ENCODE assay signal across 8 mouse cellular contexts in the genomic region with DNA sequence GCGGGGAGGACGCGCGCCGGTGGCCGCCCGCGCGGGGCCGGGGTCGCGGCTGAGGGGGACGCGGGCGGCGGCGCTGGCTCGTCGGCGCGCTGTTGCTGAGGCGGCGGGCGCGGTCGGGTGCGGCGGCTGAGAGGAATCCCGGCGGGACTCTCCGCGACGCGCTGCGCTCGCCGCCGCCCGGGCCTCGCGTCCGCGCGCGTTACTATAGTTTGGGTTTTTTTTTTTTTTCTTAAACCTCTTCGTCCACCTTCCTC. TPM values are rescaled to one million over a fixed set of nuclear protein-coding genes. Genes with fewer than 3 reads are reported as not detected.
DNase-seq lines count a peak whose midpoint lies in the region; ATAC-seq and TF ChIP-seq lines count a peak whose summit lies in the region.

No protein-coding gene starts in this region.

- H3K4me2 ChIP-seq in embryonic facial prominence, embryonic 11.5 days (ENCODE audit: low read depth, low read length): peak overlapping the region; percentile 30
- H3K4me2 ChIP-seq in hindbrain, embryonic 14.5 days (replicated peaks): no peak overlapping the region; the same call in 1 of the 2 replicates
- H3K4me2 ChIP-seq in midbrain, embryonic 16.5 days (ENCODE audit: low read length): peak overlapping the region; percentile 21; the same call in 1 of the 2 replicates

- peak overlapping the region; percentile 73 for H3K4me3 ChIP-seq in layer of hippocampus, adult 2 months
- peak overlapping the region; percentile 93 for H3K4me3 ChIP-seq in embryonic facial prominence, embryonic 11.5 days (ENCODE audit: low read depth, low read length)
- H3K4me3 ChIP-seq in hindbrain, embryonic 14.5 days (replicated peaks; ENCODE audit: low read length): peak overlapping the region; percentile 74
- peak overlapping the region; percentile 95 for H3K4me3 ChIP-seq in midbrain, embryonic 16.5 days (ENCODE audit: low read depth, low read length)

- WGBS in embryonic facial prominence, embryonic 11.5 days: 0% methylated on average over 14 of the region's 46 CpGs
- under 1% methylated on average over 40 of the region's 46 CpGs for WGBS in hindbrain, embryonic 14.5 days
- under 1% methylated on average over 20 of the region's 46 CpGs for WGBS in midbrain, embryonic 16.5 days

- no peak for TF ChIP-seq CTCF in layer of hippocampus, adult 2 months (conservative IDR thresholded peaks at IDR 0.05)

- no peak for ATAC-seq in embryonic facial prominence, embryonic 11.5 days (replicated peaks; ENCODE audit: insufficient number of reproducible peaks, low FRiP score, low TSS enrichment, low read depth)
- no peak for ATAC-seq in hindbrain, embryonic 14.5 days (ENCODE audit: low FRiP score)
- ATAC-seq in midbrain, embryonic 16.5 days: no peak; the same call in 1 of the 2 replicates

- DNase-seq in layer of hippocampus, adult 2 months (ENCODE audit: low spot score in 2 of 2): no peak
- DNase-seq in layer of hippocampus, postnatal 36 days: no peak
- no peak for DNase-seq in embryonic facial prominence, embryonic 11.5 days (ENCODE audit: low spot score)
- DNase-seq in hindbrain, embryonic 14.5 days (ENCODE audit: low spot score): no peak
- no peak for DNase-seq in adrenal gland, postnatal 25 days
- no peak for DNase-seq in adipocyte (ENCODE audit: low spot score)
- no peak for DNase-seq in urinary bladder, postnatal 10 days (ENCODE audit: low spot score)

- H3K27ac ChIP-seq in layer of hippocampus, adult 2 months: peak overlapping the region; percentile 100
- H3K27ac ChIP-seq in embryonic facial prominence, embryonic 11.5 days (replicated peaks; ENCODE audit: low read depth, low read length): peak overlapping the region; percentile 98
- H3K27ac ChIP-seq in hindbrain, embryonic 14.5 days: peak overlapping the region; percentile 99
- peak overlapping the region; percentile 99 for H3K27ac ChIP-seq in midbrain, embryonic 16.5 days (ENCODE audit: low read length)

- H3K4me1 ChIP-seq in embryonic facial prominence, embryonic 11.5 days (ENCODE audit: control insufficient read depth, insufficient read depth, low read length): no peaks in the 10 kb centered on the region
- peaks cover 28% of the 10 kb centered on the region for H3K4me1 ChIP-seq in hindbrain, embryonic 14.5 days (replicated peaks; ENCODE audit: control insufficient read depth, insufficient read depth, low read length)
- peaks cover 20% of the 10 kb centered on the region for H3K4me1 ChIP-seq in midbrain, embryonic 16.5 days (ENCODE audit: control insufficient read depth, insufficient read depth, low read length)

- no peaks in the 10 kb centered on the region for H3K36me3 ChIP-seq in embryonic facial prominence, embryonic 11.5 days (replicated peaks; ENCODE audit: control insufficient read depth, insufficient read depth, low read depth, low read length)
- H3K36me3 ChIP-seq in hindbrain, embryonic 14.5 days (replicated peaks; ENCODE audit: control insufficient read depth, insufficient read depth): no peaks in the 10 kb centered on the region
- H3K36me3 ChIP-seq in midbrain, embryonic 16.5 days (ENCODE audit: control insufficient read depth, insufficient read depth, low read length): no peaks in the 10 kb centered on the region

- H3K27me3 ChIP-seq in embryonic facial prominence, embryonic 11.5 days (ENCODE audit: control insufficient read depth, insufficient read depth, low read length): no peaks in the 10 kb centered on the region
- no peaks in the 10 kb centered on the region for H3K27me3 ChIP-seq in hindbrain, embryonic 14.5 days (ENCODE audit: control insufficient read depth, insufficient read depth, low read length)
- H3K27me3 ChIP-seq in midbrain, embryonic 16.5 days (ENCODE audit: control insufficient read depth, insufficient read depth, low read depth, low read length): no peaks in the 10 kb centered on the region

- H3K9me3 ChIP-seq in embryonic facial prominence, embryonic 11.5 days (replicated peaks; ENCODE audit: control insufficient read depth, low read length): no peaks in the 10 kb centered on the region
- H3K9me3 ChIP-seq in hindbrain, embryonic 14.5 days (ENCODE audit: control insufficient read depth, low read length): no peaks in the 10 kb centered on the region
- H3K9me3 ChIP-seq in midbrain, embryonic 16.5 days (replicated peaks; ENCODE audit: control insufficient read depth, low read length, poor library complexity, severe bottlenecking): no peaks in the 10 kb centered on the region

- peak overlapping the region; percentile 98 for H3K9ac ChIP-seq in embryonic facial prominence, embryonic 11.5 days (replicated peaks; ENCODE audit: low read length)
- H3K9ac ChIP-seq in hindbrain, embryonic 14.5 days: peak overlapping the region; percentile 99
- H3K9ac ChIP-seq in midbrain, embryonic 16.5 days (ENCODE audit: low read depth, low read length): peak overlapping the region; percentile 89

RNA-seq across cellular contexts. Expression of a gene that starts 0.3 kb away (rescaled TPM):
- total RNA-seq in layer of hippocampus, adult 2 months (2021): 100 to 1,000 TPM; 364 to 385 TPM
- total RNA-seq in layer of hippocampus, postnatal 36 days (2021): 100 to 1,000 TPM; 367 to 426 TPM
- 39.2 and 47.6 TPM in 2 replicates for polyA plus RNA-seq in embryonic facial prominence, embryonic 11.5 days (2014; fragmentation: Nextera tagmentation; extraction: Ambion mirVana)
- 59.4 and 63.8 TPM in 2 replicates for polyA plus RNA-seq in hindbrain, embryonic 14.5 days (2014; fragmentation: Nextera tagmentation; extraction: Ambion mirVana)
- 36.7 and 41.2 TPM in 2 replicates for polyA plus RNA-seq in midbrain, embryonic 16.5 days (2015; fragmentation: Nextera tagmentation; extraction: Ambion mirVana)
- 189 and 200 TPM in 2 replicates for total RNA-seq in adrenal gland, postnatal 25 days (2021)
